Mouse (Mus musculus) forebrain, embryonic 14.5 days (tissue): ENCODE measurements around the gene Napa. TPM values are rescaled to one million over a fixed set of nuclear protein-coding genes. Genes with fewer than 3 reads are reported as not detected.

Experiments
- ATAC-seq: fragments of 200-750 bp; cut with Nextera tagmentation; 2 replicates; pipeline ENCODE4 v1.8.0; 2017; ENCODE audit warnings: mild to moderate bottlenecking, moderate library complexity
- DNase-seq: peaks from one replicate; pipeline ENCODE4 v3.0.0-alpha.2; 2015; ENCODE audit warnings: low spot score
- H3K27ac ChIP-seq: fragments of 300-500 bp; sonication (generic); 2 replicates; pipeline ENCODE4 v1.5.1; 2014; ENCODE audit warnings: low read depth, mild to moderate bottlenecking, control low read depth, low read length, moderate library complexity
- H3K27me3 ChIP-seq: fragments of 300-500 bp; sonication (generic); replicated peaks from 2 replicates; pipeline ENCODE4 v1.6.1; 2014; ENCODE audit warnings: low read length, control low read depth, mixed read lengths; ENCODE audit not compliant: control insufficient read depth, insufficient read depth
- H3K36me3 ChIP-seq: fragments of 300-500 bp; sonication (generic); 2 replicates; pipeline ENCODE4 v1.6.1; 2014; ENCODE audit warnings: low read length, control low read depth; ENCODE audit not compliant: control insufficient read depth, insufficient read depth
- H3K4me1 ChIP-seq: fragments of 300-500 bp; sonication (generic); 2 replicates; pipeline ENCODE4 v1.6.1; 2014; ENCODE audit warnings: antibody characterized with exemption, low read length, control low read depth; ENCODE audit not compliant: control insufficient read depth, insufficient read depth
- H3K4me2 ChIP-seq: fragments of 300-500 bp; sonication (generic); 2 replicates; pipeline ENCODE4 v1.6.1; 2014; ENCODE audit warnings: mild to moderate bottlenecking, control low read depth, low read length
- H3K4me3 ChIP-seq: fragments of 300-500 bp; sonication (generic); 2 replicates; pipeline ENCODE4 v1.5.1; 2014; ENCODE audit warnings: low read depth, low read length, control low read depth
- H3K9ac ChIP-seq: fragments of 300-500 bp; sonication (generic); 2 replicates; pipeline ENCODE4 v1.6.1; 2014; ENCODE audit warnings: mild to moderate bottlenecking, low read length, control low read depth, moderate library complexity
- H3K9me3 ChIP-seq: fragments of 300-500 bp; sonication (generic); replicated peaks from 2 replicates; pipeline ENCODE4 v1.6.1; 2016; ENCODE audit warnings: low read length, control low read depth, mixed read lengths; ENCODE audit not compliant: control insufficient read depth
- WGBS: fragments of 180-500 bp; shearing (Covaris S2); extraction: QIAGEN DNeasy Blood & Tissue Kit; methylation state at CpG from one replicate; pipeline ENCODE4 v1.1.7; 2014; 5-methylcytosine and 5-hydroxymethylcytosine counted together
- polyA plus RNA-seq: library from polyadenylated mRNA; unstranded; fragments of >200 nt; fragmentation: Nextera tagmentation; extraction: Ambion mirVana; gene quantifications from 2 replicates; pipeline ENCODE4 v1.2.1, GENCODE M21; 2014

Gene Napa
- polyA plus RNA-seq, result 156 and 164 TPM in 2 replicates

DNA sequence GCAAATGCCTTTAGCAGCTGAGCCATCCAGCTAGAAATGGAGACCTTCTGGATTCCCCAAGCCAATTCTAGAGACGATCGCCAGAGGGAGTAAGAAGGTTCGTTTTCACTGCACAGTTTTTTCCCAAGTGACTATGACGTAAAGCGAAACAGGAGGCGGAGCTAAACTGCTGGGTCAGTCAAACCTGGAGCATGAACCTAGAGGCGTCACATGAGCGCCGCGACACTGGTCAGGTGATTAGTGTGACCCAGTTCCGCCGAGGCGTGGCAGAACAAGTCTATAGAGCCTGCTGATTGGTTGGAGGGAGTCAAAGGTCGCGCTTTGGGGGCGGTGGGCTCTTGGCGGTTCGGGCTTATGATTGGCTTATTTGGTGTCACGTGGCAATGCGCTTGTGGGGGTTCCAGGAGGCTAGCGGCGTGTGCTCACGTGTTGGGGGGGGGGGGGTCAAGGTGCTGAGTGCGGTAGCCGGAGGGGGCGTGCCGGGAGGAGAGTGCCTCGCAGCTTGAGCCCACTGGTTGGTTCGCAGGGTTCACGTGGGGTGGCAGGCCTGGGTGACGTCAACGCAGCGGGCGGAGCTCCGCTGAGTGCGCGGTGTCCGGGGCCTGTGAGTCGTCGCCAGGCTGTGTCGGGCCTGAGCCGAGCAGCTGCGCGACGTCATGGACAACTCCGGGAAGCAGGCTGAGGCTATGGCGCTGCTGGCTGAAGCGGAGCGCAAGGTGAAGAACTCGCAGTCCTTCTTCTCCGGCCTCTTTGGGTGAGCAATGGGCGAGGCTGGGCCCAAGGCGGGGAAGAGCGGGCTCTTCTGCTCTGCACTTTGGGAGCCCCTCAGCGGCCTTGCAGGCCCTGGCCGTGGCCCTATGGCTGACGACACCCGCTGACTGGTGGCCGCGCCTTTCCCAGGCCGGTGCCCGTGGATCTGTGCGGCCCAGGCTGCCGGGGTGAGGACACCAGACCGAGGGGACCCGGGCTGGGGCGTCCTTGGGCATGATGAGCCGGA, at the start of gene Napa:
Gene Napa, plus strand, starts transcription at position 438 of the 997 bp plus-strand sequence.
- peak; percentile 100 for DNase-seq
- Histone ChIP-seq H3K27ac (peak within 1 kb of the TSS; percentile 80), H3K36me3 (peaks cover 6% of the 10 kb centered on the region; the same call in 1 of the 2 replicates), H3K4me2 (peak within 1 kb of the TSS; percentile 76), H3K27me3 (no peaks in the 10 kb centered on the region), H3K4me1 (peaks cover 8% of the 10 kb centered on the region), H3K9me3 (no peaks in the 10 kb centered on the region), H3K4me3 (peak within 1 kb of the TSS; percentile 83), H3K9ac (peak within 1 kb of the TSS; percentile 84)
- under 1% methylated on average over 60 of the region's 68 CpGs for WGBS
- peak; percentile 98 for ATAC-seq

DNA sequence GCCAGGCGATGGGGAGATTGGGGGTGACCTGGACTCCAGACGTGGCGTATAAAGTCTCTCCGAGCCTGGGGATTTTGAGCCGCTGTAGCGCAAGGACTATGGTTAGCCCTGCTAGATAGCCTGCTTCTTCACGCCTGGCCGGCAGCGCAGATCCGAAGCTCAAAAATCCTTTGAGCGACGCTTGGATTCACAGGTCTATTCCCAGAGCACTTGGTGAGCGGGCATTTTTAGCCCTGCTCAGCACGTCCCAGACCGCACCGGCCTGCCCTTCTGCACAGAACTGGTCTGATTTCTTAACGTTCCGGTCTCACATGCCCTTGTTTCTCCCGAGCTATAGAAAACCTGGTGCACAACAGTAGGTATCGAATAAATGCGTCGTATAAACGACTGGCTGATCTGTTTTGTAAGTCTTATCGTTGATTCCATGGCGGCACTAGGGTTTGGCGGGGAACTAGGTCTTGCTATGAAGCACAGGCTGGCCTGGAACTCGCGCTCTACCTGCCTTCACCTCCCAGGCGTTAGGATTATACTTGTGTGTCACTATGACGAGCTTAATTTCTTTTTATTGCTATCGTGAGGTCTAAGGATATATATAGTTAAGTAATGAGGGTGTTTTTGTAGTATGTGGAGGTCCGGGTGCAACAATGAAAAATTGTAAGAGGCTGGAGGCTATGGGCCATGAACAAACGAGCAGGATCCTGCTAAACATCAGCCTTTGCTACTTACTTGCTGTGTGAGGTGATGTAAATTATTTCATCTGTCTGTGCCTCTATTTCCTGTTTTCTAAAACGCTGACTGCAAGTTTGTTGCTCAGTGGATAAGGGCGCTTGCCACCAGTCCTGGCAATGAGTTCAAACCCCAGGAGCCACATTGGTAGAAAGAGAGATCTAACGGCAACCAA, 49.3 kb upstream of the Napa start:
- DNase-seq (peak; percentile 44), ATAC-seq (peak; percentile 1)
- H3K27ac ChIP-seq, result peak overlapping the region; percentile 79
- WGBS, result 8% methylated on average over 36 of the region's 36 CpGs
- H3K4me3 ChIP-seq, result peak overlapping the region; percentile 86
- H3K9ac ChIP-seq, result peak overlapping the region; percentile 99
- no peaks in the 10 kb centered on the region for H3K27me3 ChIP-seq
- no peaks in the 10 kb centered on the region for H3K9me3 ChIP-seq
- H3K36me3 ChIP-seq, result no peaks in the 10 kb centered on the region
- peaks cover 38% of the 10 kb centered on the region for H3K4me1 ChIP-seq
- peak overlapping the region; percentile 92 for H3K4me2 ChIP-seq

DNA sequence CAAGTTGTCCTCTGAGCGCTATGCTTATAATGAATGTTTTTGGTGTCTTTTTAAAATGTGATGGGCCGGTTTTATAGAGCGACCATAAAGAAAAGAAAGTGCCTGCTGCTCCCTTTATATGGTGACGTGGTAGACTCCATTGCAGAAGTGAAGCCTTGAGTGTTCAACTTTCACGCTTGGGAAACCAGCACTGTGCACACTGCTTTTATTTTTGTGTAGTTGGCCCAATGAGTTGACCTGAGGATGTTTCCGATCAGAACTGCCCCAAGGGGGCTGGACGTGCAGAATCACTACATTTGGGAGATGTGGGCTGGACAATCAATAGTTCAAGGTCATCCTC, 48.7 kb upstream of the Napa start:
- Histone ChIP-seq H3K4me3 (peak overlapping the region; percentile 86), H3K27ac (no peak overlapping the region)

DNA sequence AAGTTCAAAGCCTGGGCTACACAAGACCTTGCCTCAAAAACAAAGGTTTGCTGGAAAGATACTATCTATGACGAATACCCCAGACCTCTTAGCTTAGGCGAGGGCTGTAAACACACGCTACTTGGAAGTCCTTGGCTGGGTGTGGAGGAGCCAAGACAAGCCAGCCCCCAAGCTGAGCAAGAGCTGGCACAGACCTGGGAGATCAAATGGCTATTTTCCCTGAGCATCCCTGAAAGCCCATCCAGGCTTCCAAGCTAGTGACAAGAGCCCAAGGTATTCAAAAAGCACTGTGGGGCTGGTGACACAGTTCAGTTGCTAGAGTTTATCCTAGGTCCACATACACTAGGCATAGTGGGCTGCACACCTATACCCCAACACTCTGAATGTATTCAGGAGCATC, 47.7 kb upstream of the Napa start:
- Histone ChIP-seq H3K4me1 (peaks cover 24% of the 10 kb centered on the region), H3K27ac (no peak overlapping the region), H3K4me3 (no peak overlapping the region), H3K4me2 (no peak overlapping the region), H3K9ac (no peak overlapping the region), H3K9me3 (no peaks in the 10 kb centered on the region), H3K27me3 (no peaks in the 10 kb centered on the region), H3K36me3 (no peaks in the 10 kb centered on the region)
- ATAC-seq, result no peak
- no peak for DNase-seq
- 92% methylated on average over 3 of the region's 3 CpGs for WGBS

More for the DNA sequence above, 48.7 kb upstream of the Napa start:
- DNase-seq (no peak), ATAC-seq (no peak)
- Histone ChIP-seq H3K4me1 (peaks cover 32% of the 10 kb centered on the region), H3K27me3 (no peaks in the 10 kb centered on the region), H3K4me2 (peak overlapping the region; percentile 92), H3K9me3 (no peaks in the 10 kb centered on the region), H3K9ac (peak overlapping the region; percentile 99), H3K36me3 (no peaks in the 10 kb centered on the region)
- WGBS, result 82% methylated on average over 7 of the region's 7 CpGs

DNA sequence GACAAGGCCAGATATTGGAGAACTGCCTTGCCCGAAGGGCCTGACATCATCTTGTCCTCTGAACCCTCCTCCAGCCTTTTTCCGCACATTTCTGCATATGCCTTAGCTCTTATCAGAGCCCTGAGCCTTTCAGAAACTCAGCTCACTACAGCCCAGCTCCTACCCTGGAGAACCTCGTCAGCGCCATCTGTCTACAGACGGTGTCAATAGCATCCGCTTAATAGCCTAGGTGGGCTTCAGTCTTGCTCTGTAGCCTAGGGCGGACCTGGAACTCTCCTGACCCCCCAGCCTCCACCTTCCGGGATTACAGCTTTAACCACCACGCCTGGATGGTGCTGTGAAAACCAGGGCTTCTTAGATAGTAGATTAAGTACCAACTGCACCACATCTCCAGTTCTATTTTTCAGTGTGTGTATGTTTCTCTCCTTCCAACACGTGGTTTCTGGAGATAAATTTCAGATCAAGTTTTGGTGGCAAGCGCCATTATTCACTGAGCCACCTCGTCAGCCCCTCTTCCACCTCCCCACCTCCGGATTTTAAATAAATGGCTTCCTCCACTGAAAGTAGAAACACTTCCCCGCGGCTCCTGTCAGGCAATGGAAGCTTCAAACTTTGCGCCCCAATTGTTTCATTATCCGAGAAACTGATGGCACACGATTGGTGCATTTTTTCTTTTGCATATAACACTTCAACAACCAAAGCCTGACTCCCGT, 46.2 kb upstream of the Napa start:
- H3K36me3 ChIP-seq, result no peaks in the 10 kb centered on the region
- 8% methylated on average over 19 of the region's 19 CpGs for WGBS
- ATAC-seq, result no peak

DNA sequence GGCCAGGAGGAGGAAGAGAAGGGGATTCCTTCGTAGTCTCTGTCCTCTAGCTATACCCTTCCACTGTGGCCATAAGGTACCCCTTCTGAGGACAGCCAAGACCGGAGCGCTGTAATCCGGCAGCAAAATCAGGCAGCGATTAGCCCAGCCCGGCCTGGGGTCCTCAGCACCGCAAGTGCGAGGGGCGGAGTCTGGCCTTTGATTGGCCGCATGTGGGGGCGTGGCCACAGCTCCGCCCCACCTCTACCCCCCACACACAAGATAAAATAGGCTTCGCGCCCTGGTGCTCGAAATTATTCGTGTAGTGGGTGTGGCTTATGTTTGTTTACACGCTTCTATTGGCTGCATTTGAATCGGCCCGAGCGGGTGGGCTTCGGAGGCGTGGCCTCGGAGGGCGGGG, 45.6 kb upstream of the Napa start:
- no peaks in the 10 kb centered on the region for H3K9me3 ChIP-seq
- H3K9ac ChIP-seq, result peak overlapping the region; percentile 56
- H3K4me3 ChIP-seq, result peak overlapping the region; percentile 44
- H3K27me3 ChIP-seq, result no peaks in the 10 kb centered on the region
- DNase-seq (peak; percentile 99), ATAC-seq (peak; percentile 84)
- H3K4me1 ChIP-seq, result peaks cover 18% of the 10 kb centered on the region
- H3K4me2 ChIP-seq, result peak overlapping the region; percentile 64
- H3K27ac ChIP-seq, result no peak overlapping the region; the same call in 1 of the 2 replicates
- under 1% methylated on average over 24 of the region's 24 CpGs for WGBS
- no peaks in the 10 kb centered on the region for H3K36me3 ChIP-seq

More for the DNA sequence above, 46.2 kb upstream of the Napa start:
- peak overlapping the region; percentile 44 for H3K4me3 ChIP-seq
- no peaks in the 10 kb centered on the region for H3K27me3 ChIP-seq
- peaks cover 18% of the 10 kb centered on the region for H3K4me1 ChIP-seq
- peak overlapping the region; percentile 56 for H3K9ac ChIP-seq
- DNase-seq, result peak; percentile 80
- no peak overlapping the region; the same call in 1 of the 2 replicates for H3K27ac ChIP-seq
- no peaks in the 10 kb centered on the region for H3K9me3 ChIP-seq
- peak overlapping the region; percentile 64 for H3K4me2 ChIP-seq

DNA sequence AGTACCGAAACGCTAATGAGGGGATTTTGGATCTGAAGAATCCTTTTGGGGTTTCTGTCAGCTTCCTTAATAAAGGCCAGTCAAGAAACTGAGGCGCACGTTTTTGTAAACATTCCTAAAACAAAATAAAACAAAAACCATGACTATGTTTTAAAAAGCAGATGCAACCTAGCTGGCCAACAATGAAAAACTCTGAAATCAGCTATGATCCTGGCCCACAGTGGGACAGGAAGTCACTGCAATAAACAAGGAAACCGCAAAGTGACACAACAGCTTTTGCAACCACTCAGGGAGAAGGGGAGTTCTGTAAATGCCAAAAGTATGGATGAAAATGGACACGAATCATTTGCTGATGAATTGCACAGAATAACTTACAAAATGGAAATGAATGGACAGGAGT, 45.2 kb upstream of the Napa start:
- no peak overlapping the region for H3K27ac ChIP-seq
- WGBS, result 16% methylated on average over 6 of the region's 6 CpGs

DNA sequence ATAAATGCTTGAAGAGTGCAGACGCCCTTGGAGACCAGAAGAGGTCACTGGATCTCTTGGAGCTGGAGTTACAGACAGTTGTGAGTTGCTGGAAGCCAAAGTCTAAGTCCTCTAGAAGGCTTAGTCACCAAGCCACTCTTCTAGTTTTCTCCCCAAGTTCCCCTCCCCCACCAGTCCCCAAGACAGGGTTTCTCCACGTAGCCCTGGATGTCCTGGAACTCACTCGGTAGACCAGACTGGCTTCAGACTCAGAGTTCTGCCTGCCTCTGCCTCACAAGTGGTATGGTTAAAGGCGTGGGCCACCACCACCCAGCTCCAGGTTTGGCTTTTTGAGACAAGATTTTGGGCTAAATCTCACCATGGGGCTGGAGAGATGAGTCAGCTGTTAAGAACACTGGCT, 43.3 kb upstream of the Napa start:
- no peak overlapping the region for H3K4me3 ChIP-seq
- no peak overlapping the region for H3K27ac ChIP-seq
- H3K9me3 ChIP-seq, result no peaks in the 10 kb centered on the region
- H3K9ac ChIP-seq, result no peak overlapping the region
- 66% methylated on average over 4 of the region's 4 CpGs for WGBS
- no peak overlapping the region for H3K4me2 ChIP-seq
- DNase-seq (no peak), ATAC-seq (no peak)
- H3K27me3 ChIP-seq, result peaks cover 4% of the 10 kb centered on the region; the same call in 1 of the 2 replicates
- H3K36me3 ChIP-seq, result no peaks in the 10 kb centered on the region
- H3K4me1 ChIP-seq, result peaks cover 8% of the 10 kb centered on the region; the same call in 1 of the 2 replicates

More for the DNA sequence above, 45.2 kb upstream of the Napa start:
- no peak for ATAC-seq
- H3K4me3 ChIP-seq, result peak overlapping the region; percentile 44
- no peak for DNase-seq
- no peaks in the 10 kb centered on the region for H3K9me3 ChIP-seq
- H3K9ac ChIP-seq, result 0 out of 2 replicates have a peak overlapping the region, but pooled peaks have one; percentile 41
- peaks cover 18% of the 10 kb centered on the region for H3K4me1 ChIP-seq
- H3K27me3 ChIP-seq, result no peaks in the 10 kb centered on the region
- H3K4me2 ChIP-seq, result peak overlapping the region; percentile 64
- no peaks in the 10 kb centered on the region for H3K36me3 ChIP-seq
